Mouse (Mus musculus) CD8-positive naive resting alpha-beta T cell, adult 2 months (primary cell): Measurements from ENCODE around the gene Igsf3.

ENCODE experiments used
- DNase-seq, 2 experiments: peaks; one replicate each; pipeline ENCODE4 v3.0.0; 2022; ENCODE audit warnings: low read depth in 2 of 2, low spot score in 2 of 2

The Igsf3 gene

DNA sequence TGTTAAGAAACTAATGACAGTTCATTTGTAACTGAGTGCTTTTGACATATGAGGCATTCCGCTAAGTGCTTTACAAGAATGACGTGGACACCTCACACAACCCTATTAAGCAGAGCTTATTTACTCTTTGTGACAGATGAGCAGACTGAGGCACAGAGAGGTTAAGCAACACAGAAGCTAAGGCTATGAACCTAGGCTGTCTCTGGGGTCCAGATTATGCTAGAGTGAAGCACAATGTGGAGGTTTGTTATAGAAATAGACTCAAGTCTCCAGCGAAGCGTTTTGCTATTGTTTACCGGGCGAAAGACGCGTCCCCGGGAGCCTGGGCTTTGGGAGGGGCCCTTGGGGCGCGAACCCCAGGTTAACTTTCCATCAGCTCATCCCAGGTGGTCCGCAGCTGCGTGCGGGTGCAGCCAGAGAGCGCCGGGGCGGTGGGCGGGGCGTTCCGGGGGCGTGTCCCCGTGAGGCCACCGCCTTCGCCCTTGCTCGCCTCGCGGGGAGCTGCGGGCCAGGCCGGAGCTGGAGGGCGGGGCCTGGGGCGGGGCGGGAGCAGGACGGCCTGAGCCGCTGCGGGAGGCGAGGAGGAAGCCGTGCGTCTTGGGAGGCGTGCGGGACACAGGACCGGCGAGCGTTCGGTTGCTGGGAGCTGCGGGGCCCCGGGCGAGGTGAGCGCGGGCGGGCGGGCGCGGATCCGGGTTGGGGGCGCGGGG is at the start of gene Igsf3:
Gene Igsf3, plus strand, starts transcription at position 546 of the 710 bp plus-strand sequence.
- peak; percentile 48 to 54 for DNase-seq

DNA sequence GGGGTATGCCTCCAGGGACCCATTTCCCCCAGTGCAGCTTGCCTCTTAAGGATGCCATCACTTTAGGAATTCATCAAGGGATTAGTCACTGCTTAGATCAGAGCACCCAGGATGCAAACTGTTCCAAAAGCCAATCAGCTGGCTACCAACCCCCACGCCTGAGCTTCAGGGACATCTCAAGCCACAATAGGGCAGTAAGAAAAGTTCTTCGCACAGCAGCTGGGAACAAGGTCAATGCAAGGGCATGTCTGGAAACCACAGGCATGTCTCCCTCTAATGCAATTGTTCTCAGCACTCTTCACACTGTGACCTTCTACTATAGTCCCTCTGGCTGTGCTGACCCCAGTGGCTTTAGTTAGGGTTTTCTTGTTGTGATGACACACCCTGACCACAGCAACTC is 49.6 kb upstream of the Igsf3 start:
- DNase-seq = no peak

DNA sequence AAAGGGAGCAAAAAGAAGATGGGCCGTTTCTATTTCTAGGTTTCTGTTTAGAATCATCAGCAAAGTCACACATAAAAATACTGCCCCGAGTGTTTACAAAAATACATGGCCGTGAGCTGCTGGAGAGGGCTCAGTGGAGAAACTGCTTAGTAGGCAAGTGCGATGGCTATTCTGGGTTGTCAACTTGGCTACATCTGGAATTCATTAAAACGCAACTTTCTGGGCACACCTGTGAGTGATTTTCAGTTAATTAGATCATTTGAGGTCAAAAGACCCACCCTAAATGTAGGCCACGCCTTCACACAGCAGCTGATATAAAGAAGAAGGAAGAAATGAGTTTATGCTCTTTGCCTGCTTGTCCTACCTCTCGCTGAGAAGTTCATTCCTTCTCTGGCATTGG is 48.3 kb upstream of the Igsf3 start:
- no peak for DNase-seq

DNA sequence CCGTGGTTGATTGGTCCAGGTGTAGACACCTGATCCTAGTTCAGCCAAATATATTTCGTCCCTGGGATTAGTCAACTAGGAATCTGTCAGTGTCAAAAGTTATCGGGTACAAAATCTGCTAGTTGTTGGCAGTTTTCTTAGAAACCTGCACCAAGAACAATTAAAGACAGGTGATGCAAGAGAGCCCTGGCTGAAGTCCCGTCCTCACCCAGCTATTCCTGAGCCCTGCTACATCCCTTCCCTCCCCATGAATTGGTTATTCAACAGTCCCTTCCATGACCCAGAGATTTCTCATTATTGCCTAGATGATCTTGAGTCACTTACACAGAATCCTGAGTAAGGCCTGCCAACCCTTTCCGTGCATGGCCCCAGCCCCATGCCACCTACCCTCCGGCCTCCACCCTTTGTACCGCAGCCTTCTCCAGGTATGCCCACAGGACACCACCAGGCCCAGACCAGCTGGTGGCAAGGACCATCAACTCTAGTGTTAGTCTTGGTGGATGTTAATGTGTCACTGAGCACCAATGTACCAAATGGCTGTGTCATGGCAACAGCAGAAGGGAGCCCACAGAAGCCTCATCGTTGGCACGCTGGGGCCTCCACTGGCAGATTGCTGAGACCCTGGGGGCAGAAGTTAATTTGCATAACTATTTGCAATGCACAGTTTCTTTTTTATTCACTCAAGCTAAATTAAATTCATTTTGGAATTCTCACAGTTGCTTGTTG is 33.5 kb upstream of the Igsf3 start:
- DNase-seq = no peak

DNA sequence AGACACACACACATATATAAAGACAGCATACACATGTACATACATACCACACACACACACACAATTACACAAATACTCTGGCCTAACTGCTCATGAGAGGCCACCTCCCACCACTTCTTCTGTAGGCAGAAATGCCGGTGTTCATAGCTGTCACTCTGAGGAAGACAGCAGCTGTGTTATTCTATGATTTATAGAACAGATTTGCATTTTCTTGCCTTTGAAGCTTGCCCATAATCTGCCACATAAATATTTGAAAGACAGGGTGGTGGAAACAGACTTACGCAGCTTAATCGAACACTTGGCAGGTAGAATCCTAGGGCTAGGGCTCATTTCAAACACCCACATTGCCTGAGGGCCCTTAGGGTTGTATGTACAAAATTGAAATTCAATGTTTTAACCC is 32.6 kb upstream of the Igsf3 start:
- DNase-seq = no peak

DNA sequence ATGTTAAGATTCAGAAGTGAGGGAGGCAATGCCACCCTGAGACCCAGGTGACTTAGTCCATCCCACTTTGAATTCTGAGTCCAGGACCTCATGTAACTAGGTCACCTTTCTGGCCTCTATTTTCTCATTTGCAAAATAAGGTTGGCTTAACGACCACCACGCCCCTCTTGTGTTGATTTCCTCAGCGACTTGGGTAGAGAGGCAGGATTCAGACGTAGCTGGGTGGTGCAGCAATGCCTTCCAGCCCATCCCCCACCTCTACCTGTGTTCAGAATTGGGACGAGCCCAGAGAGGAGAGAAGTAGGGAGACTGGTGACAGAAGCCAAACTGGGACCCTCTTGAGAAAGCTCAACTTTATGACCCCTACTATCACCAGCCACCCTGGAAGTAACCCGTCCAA is 31.6 kb upstream of the Igsf3 start:
- no peak for DNase-seq

DNA sequence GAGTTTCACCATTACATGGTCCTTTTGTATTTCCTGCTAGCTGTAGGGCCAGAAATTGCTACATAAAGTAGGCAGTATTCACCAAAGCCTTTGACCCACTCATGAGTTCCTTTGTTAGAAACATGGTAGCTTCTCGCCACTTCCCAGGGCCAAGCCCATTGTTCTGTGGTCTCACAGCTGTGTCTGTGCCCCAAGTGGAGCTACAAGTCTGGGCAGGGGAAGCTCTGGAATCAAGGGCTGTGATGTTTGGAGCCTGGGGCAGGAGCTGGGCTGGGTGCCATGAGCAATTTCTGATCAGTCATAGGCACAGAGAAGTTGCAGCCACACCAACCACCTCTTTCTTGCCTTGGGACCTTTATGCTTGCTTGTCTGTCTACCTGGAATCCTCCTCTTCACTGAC is 30.1 kb upstream of the Igsf3 start:
- no peak for DNase-seq

DNA sequence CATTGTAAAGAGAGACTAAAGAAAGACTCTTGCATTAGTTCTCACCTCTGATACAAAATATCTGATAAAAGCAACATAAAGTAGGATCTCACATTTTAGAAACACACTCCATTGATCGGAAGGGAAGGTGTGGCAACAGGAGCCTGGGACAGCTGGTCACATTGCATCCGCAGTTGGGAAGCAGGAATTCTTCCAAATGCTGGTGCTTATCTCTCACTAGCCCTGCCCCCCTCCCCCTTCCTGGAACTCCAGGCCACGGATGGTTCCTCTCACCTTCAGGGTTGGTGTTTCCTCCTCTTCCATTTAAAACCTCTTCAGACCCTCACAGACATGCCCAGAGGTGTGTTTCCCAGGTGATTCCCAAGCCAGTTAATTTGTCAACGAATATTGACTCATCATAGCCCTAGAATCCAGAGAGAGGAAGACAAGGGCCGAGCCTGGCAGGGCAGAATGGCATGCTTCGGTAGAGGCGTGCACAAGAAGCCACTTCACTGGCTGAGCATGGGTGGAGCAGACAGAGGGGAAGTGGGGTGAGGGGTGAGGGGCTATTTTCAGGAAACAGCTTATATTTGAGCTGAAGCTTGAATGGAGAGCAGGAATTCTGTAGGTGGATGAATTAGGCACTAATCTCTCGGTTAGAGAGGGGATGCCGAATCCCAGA is 28.3 kb upstream of the Igsf3 start:
- no peak for DNase-seq

DNA sequence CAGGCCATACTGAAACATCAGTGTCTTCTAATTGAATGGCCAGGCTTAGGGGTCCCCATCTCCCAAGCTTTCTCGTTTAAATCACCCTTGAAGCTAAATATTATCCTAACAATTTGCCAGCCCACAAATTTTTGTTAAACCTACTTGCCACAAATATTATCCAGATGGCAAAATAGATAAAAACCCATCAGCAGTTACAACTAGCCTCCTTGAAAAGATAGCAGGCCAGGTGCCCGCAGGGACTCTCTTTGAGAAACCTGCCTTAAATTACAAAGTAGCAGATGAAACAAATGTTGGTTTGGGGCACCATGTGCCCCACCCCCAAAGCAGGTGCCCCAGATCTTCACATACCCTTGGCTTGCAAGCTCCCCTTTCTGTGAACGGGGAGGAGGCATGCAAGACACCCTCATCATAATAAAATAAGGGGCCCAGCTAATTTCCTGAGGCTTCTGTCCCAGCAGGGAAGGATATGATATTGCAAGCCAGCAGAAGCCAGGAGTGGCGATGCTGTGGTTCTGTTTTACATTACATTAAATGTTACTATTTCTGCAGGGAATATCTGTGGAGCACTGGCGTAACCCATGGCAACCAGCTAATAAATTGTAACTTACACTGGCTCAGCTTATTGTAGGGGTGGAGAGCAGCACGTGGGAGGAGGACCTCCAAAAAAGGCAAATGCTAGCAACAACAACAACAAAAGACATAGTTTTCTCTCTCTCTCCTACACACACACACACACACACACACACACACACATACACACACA is 27.2 kb upstream of the Igsf3 start:
- DNase-seq = no peak

DNA sequence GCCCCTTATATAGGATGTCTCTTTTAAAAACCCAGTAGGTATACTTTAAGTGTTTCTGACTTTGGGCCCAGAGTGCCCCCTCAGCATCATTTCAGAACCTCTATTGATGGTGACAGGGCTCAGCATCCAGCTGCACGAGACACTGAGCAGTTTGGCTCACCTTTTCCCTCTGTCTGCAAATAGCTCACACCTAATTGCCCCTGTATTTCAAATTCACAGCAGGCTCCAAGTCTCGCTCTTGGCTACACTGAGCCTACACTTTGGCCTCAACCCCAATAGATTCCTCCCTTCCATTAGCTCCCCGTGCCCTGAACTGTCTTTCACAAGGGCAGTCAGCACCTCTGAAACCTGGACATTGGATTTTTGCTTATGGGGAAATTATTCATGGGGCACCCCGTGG is 26.5 kb upstream of the Igsf3 start:
- no peak for DNase-seq

DNA sequence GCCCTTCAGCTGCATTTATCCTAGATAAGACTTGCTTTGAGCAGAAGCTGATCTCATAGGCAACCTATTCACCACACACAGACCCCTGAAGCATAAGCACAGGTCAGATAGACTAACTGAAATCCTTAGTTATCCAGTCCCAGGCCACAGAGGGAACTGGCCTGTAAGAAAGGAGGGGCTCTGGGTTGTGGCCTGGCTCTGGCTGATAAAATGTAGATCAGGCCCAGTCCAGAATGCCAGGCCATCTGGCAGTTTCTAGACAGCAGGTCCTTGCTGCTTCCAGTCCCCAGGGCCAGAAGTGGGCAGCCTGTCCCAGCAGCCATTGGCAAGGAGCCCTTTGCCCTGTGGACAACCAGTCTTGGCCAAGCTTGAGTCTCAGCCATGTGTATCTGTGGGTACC is 22.4 kb upstream of the Igsf3 start:
- DNase-seq = no peak

DNA sequence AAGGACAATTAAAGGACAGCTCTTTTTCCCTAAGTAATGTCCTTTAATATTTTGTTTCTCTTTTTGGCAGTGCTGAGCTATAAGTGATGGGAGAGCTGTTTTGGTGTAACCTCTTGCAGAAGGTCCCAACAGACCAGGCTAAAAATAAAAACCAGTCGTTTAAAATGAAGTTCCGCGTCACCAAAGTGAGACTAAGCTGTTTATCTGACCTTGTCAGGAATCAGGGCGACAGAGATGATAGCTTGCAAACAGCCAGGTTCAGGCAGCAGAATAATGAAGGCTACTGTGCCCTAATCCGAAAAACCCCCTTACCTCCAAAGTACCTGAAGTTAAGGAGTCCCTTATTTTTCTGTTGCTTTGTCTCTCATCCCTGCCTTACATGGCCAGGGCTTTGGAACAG is 21.2 kb upstream of the Igsf3 start:
- DNase-seq = no peak

DNA sequence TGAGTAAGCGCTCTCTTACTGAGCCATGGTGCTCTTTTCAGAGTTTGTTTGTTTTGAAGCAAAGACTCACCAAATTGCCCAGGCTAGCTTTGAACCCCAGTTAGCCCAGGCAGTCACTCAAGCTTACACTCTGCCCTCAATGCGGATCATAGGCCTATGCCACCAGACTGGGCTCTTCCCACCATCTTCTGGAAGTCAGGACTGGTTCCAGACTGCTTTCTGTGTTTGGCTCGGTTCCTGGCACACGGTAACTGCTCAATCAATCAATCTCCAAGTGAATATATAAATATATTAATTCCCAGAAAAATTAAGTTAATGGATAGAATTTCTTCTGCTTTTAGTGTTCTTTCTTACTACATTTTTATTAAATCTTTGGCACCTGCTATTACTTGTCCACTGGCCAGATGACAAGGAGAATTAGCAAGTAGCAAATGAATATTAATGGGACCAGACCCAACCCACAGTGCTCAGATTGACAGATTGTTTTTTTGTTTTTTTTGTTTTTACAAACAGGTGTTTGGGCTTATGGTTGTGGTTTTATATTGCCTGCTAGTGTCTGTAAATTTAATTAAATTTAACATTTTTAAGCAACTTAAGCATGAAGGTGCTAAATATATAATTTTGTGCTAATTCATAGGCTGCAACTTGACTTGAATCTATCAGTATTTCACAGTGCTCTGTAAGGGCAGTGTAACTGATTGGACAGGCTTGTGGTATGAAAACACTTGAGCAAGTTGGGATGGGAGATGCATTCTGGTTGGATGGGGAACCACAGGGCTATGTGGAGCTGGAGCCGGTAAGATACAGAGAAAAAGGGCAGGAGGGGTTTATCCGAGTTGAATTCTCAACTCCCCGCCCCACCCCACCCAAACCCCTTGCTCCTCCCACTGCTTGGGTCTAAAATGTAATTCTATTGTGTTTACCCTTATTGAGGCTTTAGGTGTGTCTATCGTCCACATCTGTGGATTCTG is 20.0 kb upstream of the Igsf3 start:
- DNase-seq = no peak

DNA sequence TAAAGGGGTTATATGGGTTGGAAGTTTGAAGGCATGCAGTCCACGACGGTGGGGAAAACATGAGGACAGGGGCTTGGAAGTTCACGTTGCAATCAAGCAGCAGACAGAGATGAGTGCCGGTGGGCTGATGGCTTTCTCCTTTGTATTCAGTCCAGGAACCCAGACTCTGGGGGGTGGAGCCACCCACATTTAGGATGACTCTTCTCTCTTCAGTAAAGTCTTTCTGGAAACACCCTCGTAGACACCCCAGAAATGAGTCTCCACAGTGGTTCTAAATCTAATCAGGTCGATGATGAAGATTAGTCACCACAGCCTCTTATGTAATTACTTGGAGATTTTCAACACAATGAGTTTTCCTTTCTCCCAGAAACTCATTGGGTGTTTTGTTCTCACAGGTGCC is 16.1 kb upstream of the Igsf3 start:
- no peak for DNase-seq

DNA sequence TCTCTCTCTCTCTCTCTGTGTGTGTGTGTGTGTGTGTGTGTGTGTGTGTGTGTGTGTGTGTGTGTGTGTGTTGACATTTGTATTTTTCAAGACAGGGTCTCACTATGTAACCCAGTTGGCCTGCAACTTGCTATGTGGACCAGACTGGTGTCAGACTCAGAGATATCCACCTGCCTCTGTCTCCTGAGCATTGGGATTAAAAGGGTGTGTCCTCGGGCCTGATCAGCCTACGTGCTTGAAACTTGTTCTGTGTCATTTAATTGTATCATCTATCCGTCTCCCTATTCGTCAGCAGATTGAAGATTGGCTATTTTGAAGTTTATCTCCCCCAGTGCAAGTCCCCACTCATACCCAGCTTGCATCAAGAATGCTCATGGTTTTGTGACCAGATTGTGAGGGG is 14.5 kb upstream of the Igsf3 start:
- DNase-seq = no peak

DNA sequence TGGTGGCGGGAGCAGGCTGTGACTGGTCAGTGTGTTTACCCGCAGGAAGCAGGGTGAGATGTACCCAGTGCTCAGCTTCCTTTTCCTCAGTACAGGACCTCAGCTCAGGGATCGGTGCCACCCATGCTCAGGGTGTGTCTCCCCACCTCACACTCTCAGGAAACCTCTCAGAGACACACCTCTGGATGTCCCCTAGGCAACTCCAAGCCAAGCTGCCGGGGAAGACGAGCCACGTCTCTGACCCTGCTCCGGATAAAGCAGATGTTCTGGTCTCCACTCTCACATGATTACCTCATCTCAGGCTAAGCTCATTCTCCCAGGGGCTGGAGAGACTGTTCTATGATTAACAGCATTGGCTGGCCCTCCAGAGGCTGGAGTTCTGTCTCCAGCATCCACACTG is 13.3 kb upstream of the Igsf3 start:
- no peak for DNase-seq

DNA sequence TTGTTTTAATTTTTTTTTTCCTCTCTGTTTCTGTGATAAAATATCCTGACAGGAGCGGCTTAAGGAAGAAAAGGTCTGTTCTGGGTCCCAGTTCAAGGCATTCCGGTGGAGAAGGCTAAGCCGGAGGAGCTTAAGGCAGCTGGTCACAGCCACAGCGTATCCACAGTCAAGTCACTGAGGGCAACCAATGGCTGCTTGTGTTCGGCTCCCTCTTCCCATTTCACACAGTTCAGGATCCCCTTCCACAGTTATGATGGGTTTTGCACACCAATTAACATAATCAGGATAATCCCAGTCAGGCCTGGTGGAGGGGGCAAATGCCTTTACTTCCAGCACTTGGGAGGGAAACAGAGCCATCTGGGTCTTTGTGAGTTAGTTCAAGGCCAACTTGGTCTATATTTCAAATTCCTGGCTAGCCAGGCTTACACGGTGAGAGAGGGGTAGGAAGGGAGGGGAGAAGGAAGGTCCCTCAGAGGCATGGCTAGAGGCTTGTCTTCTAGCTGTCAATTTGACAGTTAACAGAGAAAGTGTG is 11.7 kb upstream of the Igsf3 start:
- DNase-seq = no peak

DNA sequence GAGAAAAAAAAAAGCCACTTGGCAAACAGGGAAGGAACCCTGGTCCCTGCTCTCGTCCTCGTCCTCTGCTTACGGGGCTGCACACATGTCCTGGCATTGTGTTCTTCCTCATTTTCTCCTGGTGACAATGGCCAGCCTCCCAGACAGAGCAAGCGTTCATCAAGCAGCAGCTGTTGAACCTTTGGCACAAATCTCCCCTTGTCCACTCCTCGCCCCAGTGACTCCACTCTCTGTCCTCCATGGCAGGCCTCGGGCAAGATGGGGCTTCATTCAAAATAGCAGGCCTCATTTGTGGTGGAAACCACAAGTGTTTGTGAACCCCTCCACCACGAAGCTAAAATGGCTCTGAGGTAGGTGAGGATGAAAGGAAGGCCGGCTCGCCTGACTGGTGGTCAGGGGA is 11.0 kb upstream of the Igsf3 start:
- DNase-seq = no peak

DNA sequence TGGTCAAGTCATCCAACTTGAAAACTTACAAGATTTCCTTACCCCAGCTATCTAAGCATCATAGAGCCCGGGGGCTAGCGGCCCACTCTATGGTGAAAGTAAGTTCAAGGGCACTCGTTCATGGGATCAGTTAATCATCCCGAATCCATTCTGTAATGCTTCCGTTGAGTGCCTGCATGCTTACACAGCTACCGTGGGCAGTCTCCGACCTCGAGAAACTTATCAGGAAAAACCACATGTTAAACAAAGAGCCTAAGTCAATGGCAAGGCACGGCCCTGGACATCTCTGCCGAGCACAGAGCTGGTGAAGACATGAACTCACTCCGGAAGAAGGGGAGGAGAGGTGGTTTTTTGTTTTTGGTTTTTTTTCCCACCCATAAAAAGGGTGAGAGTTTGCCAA is 9.5 kb upstream of the Igsf3 start:
- DNase-seq = no peak

DNA sequence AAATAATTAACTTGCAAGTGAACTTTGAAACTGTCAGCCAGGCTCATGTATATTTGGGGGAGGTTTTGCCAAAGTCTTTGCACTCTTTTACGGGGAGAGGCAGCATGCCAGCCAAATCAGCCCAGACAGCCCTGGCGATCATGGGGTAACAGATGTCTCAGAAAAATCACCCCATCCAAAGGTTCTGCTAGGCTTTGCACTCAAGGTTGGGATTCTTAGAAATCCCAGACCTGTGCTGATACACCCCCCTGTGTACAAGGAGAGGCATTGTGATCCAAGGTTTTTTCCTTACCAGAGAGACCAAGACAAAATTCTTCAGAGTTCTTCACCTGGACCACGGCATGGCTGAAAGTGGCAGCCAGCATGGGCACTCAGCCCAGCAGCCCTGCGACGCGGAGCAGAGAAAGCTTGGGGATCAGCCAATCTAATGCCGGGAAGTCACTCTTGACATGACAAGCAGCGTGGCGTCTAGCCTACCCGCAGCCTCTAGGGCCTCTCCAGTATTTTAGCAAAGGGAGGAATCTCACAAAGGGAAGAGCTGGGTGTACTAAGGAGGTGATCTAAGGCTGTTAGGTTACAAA is 7.5 kb upstream of the Igsf3 start:
- no peak for DNase-seq
